Mouse (Mus musculus) monocyte, adult 5-6 weeks (primary cell): ENCODE data around the gene Nup205. TPM values are rescaled to one million over a fixed set of nuclear protein-coding genes. Genes with fewer than 3 reads are reported as not detected.
A peak's percentile ranks its signal among the peaks of the same experiment; 100 is the strongest.

Experiments
- ATAC-seq: fragments of 153-309, 156-312 bp; replicated peaks from 2 replicates; pipeline ENCODE4 v1.8.0; 2017; ENCODE audit warnings: mild to moderate bottlenecking; ENCODE audit not compliant: low TSS enrichment, insufficient number of reproducible peaks, severe bottlenecking, poor library complexity, low FRiP score
- total RNA-seq: library from RNA; stranded (forward); fragments of 200-1000, 200-491, 200-594 nt; gene quantifications from 3 replicates; pipeline ENCODE4 v1.2.3, GENCODE M21; 2017

Gene Nup205
- total RNA-seq, 1 experiment from 2014 or later, result 18.1 TPM

DNA sequence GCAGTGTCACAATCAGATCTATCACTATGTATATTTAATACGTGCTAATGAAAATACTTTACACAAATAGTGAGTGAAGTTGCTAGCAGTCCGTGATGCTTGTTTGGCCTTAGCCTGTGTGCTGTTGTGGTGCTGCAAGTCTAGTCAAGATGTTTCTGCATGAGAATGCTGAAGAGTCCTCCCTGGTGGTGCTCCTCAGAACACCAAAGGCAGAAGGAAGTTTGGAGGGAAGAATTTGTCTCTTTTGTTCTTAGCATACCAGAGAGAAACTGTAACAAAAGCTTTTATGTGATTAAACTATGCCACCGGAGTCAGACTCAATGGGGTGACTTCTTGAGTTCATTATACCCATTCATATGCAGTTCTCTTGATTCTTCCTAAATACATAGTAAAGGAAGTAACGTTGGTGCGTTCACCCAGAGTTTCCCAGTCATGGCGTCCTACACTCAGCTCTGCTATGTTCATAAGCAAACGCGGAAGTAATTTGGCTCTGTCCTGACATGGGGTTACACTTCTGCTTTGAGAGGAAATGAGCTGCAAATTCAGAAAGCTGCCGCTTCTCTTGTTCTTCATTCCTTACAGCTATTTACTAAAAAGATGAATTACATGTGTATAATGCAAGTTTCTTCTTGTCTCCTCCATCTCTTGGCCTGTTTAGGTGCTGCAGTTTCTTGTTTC is 59.0 kb downstream of the Nup205 start:
- ATAC-seq, result no peak

DNA sequence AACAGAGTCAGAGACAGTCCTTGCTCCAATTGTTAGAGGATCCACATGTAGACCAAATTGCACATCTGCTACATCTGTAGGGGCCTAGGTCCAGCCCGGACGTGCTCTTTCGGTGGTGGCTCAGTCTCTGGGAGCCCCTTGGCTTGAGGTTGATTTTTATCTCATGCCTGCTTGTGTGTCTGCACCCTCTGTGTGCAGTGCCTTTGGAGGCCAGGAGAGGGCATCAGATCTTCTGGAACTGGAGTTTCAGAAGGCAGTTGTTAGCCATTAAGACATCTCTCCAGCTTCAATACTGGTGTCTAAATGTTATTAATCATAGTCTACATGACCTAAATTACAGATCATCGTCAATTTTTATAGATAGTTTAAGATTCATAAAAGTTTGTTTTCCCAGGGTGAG is 66.0 kb downstream of the Nup205 start:
- ATAC-seq, result no peak

DNA sequence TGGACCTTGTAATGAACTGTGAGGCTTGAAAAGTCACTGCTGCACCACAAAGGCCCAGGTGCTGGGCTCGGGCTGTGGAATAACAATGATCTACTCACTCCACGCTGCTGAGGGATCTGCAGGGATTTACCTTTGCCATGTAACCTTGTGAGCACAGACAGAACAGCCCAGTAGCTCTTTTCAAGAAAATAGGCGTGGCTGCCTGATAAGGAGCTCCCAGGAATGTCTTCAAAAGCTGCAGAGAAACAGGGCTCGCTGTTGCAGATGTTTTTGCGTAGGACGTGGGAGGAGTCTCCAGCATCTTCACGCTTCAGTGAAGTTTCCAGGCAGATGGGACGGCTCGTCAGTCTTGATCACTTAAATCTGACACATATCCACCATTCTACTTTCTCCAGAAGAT is 66.8 kb downstream of the Nup205 start:
- no peak for ATAC-seq

DNA sequence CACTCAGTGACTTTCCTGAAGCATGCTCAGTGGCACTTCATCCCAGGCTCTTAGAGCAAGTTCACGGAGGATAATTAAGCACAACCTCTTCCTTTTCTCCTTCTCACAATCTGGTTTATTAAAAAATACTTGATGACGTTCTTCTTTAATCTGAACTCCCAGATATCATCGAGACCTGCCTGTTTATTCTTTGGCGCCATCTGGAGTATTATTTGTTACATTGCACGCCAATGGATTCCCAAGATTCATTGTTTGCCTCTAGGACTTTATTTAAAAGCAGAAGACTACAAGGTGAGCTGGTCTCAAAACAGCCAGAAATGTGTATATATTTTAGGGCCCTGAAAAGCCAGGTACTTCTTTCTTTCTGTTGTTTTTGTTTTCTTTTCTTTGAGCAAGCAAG is 67.9 kb downstream of the Nup205 start:
- ATAC-seq, result no peak

DNA sequence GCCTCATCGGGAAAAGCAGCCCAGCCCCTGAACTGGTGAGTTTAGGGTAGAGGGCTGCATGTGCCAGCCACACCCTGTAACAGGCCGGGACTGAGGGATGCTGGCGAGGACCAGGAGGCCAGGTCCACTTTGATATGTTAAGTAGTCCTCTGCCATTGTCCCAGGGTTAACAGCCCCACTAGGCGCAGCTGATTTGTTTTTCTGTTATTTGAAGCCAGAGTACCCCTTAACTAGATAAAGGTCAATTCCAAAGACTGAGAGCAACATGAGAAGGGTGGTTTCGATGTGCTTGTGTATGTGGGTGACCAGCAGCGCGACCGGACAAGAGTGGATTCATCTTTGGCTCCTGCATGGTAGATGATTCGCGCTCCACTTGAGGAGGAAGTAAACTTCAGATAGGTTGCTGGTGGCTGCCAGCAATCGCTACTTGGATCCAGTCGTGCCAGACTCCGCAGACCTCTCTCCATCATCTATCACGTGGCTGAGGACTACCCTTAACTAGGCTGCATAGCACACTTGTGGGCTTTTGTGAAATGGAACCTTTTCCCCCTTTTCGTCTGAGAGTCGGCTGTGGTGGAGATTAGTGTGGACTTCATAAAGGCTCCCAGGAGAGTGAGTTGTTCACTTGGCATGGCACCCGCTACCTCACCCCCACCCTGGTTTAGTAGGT is 74.7 kb downstream of the Nup205 start:
- ATAC-seq, result no peak

DNA sequence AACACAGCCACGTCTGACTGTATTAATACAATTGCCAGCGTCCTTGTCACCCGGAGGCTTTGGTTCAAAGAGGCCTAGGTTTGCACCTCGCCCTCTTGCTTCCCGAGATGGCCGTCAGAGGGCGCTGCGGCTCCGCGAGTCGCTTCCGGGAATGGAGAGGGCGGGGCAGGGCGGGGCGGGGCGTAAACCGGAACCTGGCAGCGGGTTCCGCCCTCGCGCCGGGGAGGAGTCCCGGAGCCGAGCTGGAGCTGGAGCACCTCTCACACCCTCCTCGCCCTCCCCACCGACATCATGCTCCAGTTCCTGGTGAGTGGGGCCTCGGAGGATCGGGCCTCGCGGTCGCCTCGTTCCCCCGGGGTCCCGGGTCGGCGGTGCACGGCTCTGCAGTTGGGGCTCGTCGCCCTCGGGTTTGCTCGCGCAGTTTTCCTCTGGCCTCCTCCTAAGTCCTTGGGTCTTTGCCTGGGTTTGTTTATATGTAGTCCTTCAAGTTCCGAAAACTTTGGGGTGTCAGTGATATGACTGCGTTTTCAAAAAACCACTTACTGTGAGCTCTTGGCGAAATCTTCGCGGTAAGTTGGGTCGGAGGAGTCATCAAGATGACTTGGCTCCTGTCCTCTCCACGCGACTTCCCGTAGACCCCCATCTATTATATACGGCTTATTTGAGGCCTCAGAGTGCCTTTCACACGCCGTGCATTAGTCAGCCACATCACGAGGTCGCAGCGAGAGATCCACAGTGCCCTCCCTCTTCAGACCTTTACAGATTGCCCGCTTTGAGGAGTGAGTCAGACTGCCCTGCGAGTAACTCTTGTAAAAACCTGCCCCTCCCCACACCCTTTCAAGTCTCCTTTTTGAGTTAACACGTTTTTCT is 75.5 kb downstream of the Nup205 start:
- peak; percentile 79 for ATAC-seq

DNA sequence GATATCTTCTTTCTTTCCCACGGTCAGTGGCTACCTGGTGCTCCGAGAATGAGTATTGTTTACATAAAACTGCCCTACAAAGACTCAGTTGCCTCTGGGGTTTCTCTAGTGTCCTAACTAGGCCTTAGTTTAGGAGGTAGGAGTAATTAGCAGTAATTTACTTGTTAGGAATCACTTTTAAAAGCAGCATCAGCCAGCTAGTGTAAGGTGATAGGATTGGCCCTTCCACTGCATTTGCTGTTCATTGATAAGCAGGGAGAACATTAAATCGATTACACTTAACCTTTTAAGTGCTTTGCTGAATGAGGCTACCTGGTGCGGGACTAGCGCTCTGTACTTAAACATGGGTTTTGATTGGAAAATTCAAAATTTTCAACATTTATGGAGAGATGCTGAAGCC is 76.3 kb downstream of the Nup205 start:
- no peak for ATAC-seq

DNA sequence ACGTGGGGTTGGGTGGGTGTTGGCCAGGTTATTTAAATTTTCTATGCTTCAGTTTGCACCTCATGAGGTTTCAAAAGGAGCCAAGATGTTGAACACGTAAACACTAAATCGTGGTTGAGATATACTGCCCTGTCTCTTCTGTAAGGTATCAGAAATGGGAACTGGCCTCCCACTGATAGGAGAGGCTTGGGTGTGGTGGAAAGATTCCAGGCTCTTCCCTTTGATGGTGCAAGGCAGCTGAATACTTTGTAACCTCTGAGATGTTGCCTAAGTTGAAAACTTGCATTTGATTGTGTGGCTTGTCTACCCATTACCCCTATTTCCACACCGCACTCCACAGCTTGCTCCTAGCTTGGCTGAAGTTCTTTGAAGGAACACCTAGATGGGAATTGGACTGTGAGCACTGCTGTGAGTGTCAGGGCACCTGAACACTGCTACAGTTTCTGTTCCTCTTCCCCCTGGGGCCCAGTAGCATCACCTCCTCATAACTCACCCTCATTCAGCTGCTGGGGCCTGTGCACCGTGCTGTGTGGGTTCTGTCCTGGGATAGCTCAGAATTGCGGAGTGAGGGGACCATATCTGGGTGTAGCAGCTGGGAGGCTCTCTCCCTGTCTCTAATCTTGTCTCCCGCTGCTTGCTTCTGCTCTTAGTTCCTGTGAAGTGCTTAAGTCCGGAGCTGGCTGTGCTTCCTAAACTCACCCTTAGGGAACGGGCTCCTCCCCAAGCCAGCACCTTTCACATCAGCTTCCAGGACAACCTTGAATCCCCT is 77.1 kb downstream of the Nup205 start:
- no peak for ATAC-seq

DNA sequence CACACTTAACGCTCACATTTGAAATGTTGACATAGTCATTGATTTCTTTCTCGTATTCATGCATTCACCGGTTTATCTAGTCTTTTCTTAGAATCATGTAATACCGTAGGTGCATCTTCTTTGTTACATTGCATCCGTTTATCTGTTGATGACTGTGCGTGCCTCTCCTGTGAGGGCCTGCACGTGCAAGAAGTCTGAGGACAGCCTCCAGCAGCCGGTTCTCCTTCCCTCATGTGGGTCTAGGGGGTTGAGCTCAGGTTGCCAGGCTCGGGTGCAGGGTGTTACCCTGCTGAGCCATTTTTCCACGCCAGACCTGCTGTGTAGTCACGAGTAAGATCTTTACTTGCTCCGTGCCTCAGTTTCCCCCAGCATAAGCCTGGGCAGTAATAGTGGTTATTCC is 77.8 kb downstream of the Nup205 start:
- no peak for ATAC-seq

DNA sequence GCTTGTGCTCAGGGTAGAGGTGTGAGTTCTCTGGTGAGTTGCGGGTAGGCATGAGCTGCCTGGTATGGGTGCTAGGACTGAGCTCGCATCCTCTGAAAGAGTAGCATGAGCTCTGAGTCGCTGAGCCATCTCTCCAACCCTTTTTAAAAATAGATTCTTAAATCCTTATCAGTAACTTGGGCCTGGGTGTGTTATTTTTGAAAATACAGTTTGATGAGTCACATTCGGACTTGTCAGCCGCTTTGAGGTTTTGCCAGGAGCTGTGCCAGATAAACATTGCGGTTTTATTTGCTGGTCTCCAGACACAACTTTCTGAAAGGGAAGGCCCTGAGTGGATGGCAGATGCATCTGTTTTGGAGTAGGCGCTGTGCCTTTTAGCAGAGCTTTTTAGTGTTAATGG is 79.5 kb downstream of the Nup205 start:
- no peak for ATAC-seq

DNA sequence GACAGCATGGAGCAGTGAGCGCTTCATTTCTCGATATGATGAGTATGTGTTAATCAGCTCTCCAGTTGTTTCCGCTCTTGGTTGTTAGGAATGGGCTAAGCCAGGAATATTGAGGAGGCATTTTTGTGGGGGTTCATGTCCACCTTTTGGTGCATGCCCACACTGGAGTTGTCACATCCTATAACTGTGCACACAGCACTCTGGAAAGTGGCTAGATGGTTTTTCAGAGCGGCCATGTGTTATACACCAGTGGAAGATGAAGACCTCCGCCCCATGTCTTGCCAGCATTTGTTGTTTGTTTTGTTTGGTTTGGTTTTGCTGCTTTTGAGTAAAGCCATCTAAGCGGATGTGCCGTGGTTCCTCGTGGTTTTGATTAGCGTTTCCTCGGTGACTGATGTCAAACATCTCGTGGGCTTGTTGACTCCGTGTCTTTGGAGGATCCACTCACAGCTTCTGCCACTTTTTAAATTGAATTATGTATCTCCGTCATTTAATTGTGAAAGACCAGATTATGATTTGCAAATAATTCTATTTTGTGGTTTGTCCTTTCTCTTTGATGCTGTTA is 80.5 kb downstream of the Nup205 start:
- no peak for ATAC-seq

DNA sequence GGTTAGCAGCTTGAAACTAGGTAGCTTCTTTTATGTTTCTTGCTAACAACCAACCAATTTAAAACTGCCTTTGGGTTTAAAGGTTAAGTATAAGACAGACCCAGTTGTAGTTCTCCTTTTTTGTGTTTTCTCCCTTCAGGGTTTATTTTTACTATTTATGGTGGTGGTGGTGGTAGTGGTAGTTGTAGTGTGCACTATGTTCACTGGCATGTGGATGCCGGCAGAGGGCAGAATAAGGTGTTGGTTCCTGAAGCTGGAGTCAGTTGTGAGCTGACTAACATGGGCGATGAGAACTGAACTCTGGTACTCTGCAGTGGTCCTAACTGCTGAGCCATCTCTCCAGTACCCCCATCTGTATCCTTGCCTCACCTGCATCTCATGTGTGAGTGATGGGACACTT is 81.7 kb downstream of the Nup205 start:
- no peak for ATAC-seq

DNA sequence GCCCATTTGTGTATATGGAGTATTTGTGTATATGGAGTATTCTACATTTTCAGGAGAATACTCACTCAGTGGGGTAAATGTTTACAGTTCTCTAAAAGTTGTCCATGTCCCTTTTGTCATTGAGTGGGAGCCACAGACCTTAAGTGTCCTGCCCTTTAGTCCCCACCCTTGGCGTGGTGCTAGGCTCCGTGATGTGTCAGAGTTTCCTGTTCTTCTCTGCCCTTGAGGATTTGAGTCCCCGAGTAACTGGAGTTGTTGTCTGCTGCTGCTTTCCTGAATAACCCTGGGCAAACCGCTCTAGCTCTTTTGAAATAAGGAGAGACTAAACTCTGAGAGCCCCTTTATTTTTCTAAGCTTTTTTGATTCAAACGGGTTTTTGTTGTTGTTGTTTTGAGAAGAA is 82.3 kb downstream of the Nup205 start:
- ATAC-seq, result no peak

DNA sequence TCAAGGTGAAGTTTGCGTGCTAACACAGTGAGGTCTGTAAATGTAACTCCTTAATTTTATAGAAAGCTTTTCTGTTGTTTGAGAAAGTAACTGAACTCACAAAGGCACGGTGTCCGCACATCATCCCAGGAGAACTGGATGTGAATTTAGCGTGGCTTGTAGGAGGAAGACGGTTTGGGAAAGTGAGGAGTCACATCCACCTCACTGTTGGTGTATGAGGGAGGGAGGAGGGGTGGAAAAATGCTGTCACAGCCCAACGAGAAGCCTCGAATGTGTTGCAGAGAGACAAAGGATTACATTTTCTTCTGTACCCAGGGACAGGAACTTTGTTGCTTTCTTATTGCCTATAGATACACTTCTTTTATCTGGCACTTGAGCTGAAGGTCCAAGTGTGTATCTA is 83.3 kb downstream of the Nup205 start:
- ATAC-seq, result no peak

DNA sequence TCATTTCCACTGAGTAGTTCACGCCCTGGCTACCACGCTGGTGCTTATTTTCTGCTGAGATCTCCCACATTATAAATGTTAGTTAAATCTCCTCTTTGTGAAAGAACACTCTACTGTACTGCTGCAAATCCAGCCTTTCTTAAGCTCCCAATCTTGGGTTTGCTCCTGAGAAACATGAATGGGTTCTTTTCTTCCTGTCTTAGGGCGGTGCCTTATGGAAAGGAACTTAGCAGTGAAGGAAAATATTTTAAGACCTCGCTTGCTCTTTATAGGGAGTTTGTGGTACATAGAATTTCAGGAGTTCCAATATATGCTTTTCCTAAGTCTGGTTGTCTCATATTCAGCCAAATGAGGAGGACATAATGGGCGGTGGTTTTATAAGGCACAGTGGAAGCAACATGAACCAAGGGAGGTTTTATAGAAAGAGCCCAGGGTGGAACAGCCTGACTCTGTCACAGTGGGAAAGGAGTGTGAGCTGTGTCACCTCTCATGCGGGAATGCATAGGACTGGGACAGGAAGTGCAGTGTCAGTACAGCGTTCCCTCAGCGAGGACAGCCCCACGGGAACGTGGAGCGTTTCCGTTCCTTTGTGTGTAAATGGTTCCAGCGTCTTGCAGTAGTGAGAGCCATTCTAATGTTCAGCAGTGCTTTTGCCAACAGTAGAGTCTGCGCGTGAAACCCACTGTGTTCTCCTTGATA is 88.5 kb downstream of the Nup205 start:
- no peak for ATAC-seq

DNA sequence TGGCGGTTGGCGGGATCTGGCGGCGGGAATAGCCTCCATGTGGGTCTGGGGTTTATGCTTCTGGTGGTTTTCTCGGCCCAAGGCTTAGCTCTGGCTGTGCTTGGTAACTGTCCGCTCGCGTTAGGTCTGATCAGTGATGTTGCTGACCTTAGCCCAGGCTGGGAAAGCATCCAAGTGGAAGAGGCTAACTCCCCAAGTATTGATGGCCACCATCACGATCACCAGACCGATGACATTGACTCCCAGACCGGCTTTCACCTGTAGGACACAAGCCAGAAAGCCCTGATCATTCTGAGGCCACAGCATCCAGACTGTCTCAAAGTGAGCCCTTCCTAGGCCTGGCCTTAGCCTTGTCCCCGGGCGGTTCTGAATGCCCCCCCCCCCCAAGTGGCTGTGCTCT is 91.5 kb downstream of the Nup205 start:
- ATAC-seq, result no peak

DNA sequence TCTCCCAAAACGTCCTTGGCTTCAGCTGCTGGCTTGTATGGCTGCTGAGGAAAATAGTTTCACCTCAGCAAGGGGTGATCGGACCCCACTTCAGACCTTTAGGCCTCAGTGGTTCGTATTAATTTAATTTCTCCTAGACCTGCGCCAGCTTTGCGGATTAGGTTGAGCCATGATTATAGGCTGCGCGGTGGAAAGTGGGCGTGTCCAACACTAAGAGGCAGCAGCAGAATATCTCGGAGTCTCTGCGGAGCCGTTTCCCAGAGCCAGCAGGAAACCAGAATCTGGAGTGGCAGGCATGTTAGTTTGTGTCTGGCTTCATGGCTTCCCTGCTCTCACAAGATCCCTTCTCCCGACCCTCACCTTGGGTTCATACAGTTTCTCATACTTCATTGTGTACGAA is 92.4 kb downstream of the Nup205 start:
- ATAC-seq, result no peak

DNA sequence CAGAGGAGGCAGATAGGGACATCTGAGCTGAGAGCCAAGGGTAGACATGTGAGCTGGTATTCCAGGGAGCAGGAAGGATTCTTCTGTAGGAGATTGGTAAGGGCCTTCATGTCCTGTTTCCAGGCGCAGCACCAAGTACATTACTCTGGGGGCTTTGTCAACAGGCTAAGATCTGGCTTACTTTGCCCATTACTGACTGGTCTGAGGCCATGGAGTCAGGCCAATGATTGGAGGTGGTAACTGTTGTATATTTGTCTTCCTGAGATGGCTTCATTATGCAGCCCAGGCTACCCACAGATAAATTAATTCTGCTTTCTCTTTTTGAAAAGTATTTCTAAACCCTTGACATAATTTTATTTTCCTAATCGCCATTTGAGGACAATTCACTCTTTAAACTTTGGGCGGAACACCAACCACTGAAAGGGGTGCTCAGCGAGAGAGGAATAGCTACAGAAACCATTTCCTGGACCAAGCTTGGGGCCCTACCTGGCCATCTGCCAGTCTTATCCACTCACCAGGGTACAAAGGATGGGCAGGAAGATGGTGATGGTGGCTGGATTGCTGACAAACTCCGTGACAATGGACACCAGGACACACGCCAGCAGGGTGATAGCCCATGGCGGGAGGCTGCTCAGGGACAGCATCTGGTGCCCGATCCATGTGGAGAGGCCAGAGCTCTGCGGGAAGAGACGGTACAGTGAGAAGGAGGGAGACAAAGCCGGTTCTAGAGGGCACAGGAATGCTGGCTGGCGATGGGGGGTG is 94.1 kb downstream of the Nup205 start:
- no peak for ATAC-seq
